In the genomic region with DNA sequence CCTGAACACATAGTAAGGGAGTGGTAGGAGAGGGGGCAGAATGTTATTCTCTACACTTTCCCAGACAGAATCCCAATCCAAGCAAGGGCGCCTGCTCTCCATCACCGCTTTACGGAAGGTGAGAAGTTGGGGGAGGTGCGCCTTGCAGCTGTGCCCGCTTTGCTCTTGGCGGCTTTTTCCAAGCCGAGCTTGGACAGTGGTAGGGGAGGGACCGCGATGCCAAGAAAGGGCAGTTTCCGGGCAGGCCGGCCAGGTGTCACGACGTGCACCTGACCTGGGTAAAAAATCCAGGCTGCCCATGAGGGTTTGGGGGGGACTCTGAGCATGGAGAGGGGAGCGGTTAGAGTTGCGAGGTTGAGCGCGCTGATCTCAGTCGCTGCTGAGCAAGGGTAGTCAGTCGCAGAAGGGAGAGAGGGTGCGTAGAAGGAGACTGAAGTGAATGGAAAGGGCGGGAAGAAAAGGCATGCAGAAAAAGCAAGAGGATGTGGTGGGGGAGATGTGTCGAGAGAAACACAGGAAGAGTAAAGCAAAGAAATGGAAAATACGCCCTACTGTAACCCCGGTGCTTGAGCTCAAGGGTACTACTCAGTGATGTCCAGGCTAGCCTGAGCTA, we compare ENCODE assay signal across 8 mouse cellular contexts. TPM values are rescaled to one million over a fixed set of nuclear protein-coding genes. Genes with fewer than 3 reads are reported as not detected.
DNase-seq lines count a peak whose midpoint lies in the region; ATAC-seq lines count a peak whose summit lies in the region.

No protein-coding gene starts in this region.

- H3K4me3 ChIP-seq in heart, embryonic 15.5 days = peak overlapping the region; percentile 20; the same call in 1 of the 2 replicates
- peak overlapping the region; percentile 11; the same call in 1 of the 2 replicates for H3K4me3 ChIP-seq in forebrain, embryonic 12.5 days (replicated peaks)
- peak overlapping the region; percentile 53 for H3K4me3 ChIP-seq in neural tube, embryonic 11.5 days (ENCODE audit: low read depth, low read length)

- DNase-seq in heart, adult 18-20 months = no peak
- peak; percentile 52 for DNase-seq in kidney, postnatal 10 days
- DNase-seq in neural tube, embryonic 11.5 days (ENCODE audit: low spot score) = no peak
- no peak for DNase-seq in right cerebral cortex, postnatal 10 days (ENCODE audit: low spot score in 2 of 2)
- DNase-seq in layer of hippocampus, postnatal 14 days (ENCODE audit: low spot score in 2 of 2) = no peak

- H3K4me2 ChIP-seq in heart, embryonic 15.5 days = peak overlapping the region; percentile 33; the same call in 1 of the 2 replicates
- peak overlapping the region; percentile 36 for H3K4me2 ChIP-seq in forebrain, embryonic 12.5 days
- peak overlapping the region; percentile 42 for H3K4me2 ChIP-seq in neural tube, embryonic 11.5 days (ENCODE audit: low read depth)

- peaks cover 35% of the 10 kb centered on the region for H3K4me1 ChIP-seq in heart, embryonic 15.5 days (replicated peaks)
- peaks cover 41% of the 10 kb centered on the region for H3K4me1 ChIP-seq in forebrain, embryonic 12.5 days
- peaks cover 13% of the 10 kb centered on the region for H3K4me1 ChIP-seq in neural tube, embryonic 11.5 days (ENCODE audit: control insufficient read depth, insufficient read depth, low read length)

- ATAC-seq in heart, embryonic 15.5 days (replicated peaks; ENCODE audit: insufficient number of reproducible peaks, insufficient read depth, low FRiP score, low read depth) = no peak
- ATAC-seq in forebrain, embryonic 12.5 days (ENCODE audit: low FRiP score) = no peak
- ATAC-seq in neural tube, embryonic 11.5 days (ENCODE audit: insufficient read depth, low FRiP score, low TSS enrichment) = no peak
- no peak for ATAC-seq in activated CD4-positive, CD25-positive, alpha-beta regulatory T cell, adult 4 months

- H3K9ac ChIP-seq in heart, embryonic 15.5 days = no peak overlapping the region
- H3K9ac ChIP-seq in forebrain, embryonic 12.5 days = no peak overlapping the region
- peak overlapping the region; percentile 44; the same call in 1 of the 2 replicates for H3K9ac ChIP-seq in neural tube, embryonic 11.5 days (ENCODE audit: low read length)

- WGBS in heart, embryonic 15.5 days = 1% methylated on average over 24 of the region's 24 CpGs
- 1% methylated on average over 24 of the region's 24 CpGs for WGBS in forebrain, embryonic 12.5 days
- under 1% methylated on average over 24 of the region's 24 CpGs for WGBS in neural tube, embryonic 11.5 days

- no peak overlapping the region for H3K27ac ChIP-seq in heart, embryonic 15.5 days
- peak overlapping the region; percentile 31; the same call in 1 of the 2 replicates for H3K27ac ChIP-seq in forebrain, embryonic 12.5 days
- peak overlapping the region; percentile 8; the same call in 1 of the 2 replicates for H3K27ac ChIP-seq in neural tube, embryonic 11.5 days (ENCODE audit: low read depth, low read length)

- no peaks in the 10 kb centered on the region for H3K9me3 ChIP-seq in heart, embryonic 15.5 days (replicated peaks)
- H3K9me3 ChIP-seq in forebrain, embryonic 12.5 days = no peaks in the 10 kb centered on the region
- H3K9me3 ChIP-seq in neural tube, embryonic 11.5 days (ENCODE audit: control insufficient read depth, low read length) = no peaks in the 10 kb centered on the region

- H3K36me3 ChIP-seq in heart, embryonic 15.5 days = no peaks in the 10 kb centered on the region
- no peaks in the 10 kb centered on the region for H3K36me3 ChIP-seq in forebrain, embryonic 12.5 days (replicated peaks)
- no peaks in the 10 kb centered on the region for H3K36me3 ChIP-seq in neural tube, embryonic 11.5 days (ENCODE audit: control insufficient read depth, insufficient read depth, low read length)

- H3K27me3 ChIP-seq in heart, embryonic 15.5 days = peaks cover 99% of the 10 kb centered on the region
- H3K27me3 ChIP-seq in forebrain, embryonic 12.5 days = peaks cover 100% of the 10 kb centered on the region
- peaks cover 74% of the 10 kb centered on the region for H3K27me3 ChIP-seq in neural tube, embryonic 11.5 days (ENCODE audit: control insufficient read depth, insufficient read depth, low read length)

RNA-seq across cellular contexts. Expression of a gene that starts 3.9 kb away (rescaled TPM):
- polyA plus RNA-seq in heart, embryonic 15.5 days (2015; fragmentation: Nextera tagmentation; extraction: Ambion mirVana) = 0.08 TPM in 1 of 2 replicates, not detected in the other
- total RNA-seq in heart, adult 18-20 months (2021) = not detected
- 16.4 and 16.8 TPM in 2 replicates for polyA plus RNA-seq in forebrain, embryonic 12.5 days (2016; fragmentation: Nextera tagmentation; extraction: Ambion mirVana)
- 42.4 and 46.3 TPM in 2 replicates for polyA plus RNA-seq in neural tube, embryonic 11.5 days (2014; fragmentation: Nextera tagmentation; extraction: Ambion mirVana)
- polyA plus RNA-seq in activated CD4-positive, CD25-positive, alpha-beta regulatory T cell, adult 4 months (2017; shearing (Covaris generic)) = not detected
- total RNA-seq in layer of hippocampus, postnatal 14 days (2021) = 1 to 10 TPM in 1 of 2 experiments, under 1 TPM in 1; 0.91 to 1.6 TPM

RNA-seq across cellular contexts. Expression of a gene that starts 15.9 kb away (rescaled TPM):
- 26.2 and 28.3 TPM in 2 replicates for polyA plus RNA-seq in heart, embryonic 15.5 days (2015; fragmentation: Nextera tagmentation; extraction: Ambion mirVana)
- 10 to 100 TPM; 14.1 to 15.8 TPM for total RNA-seq in heart, adult 18-20 months (2021)
- 53.4 and 63.4 TPM in 2 replicates for polyA plus RNA-seq in forebrain, embryonic 12.5 days (2016; fragmentation: Nextera tagmentation; extraction: Ambion mirVana)
- polyA plus RNA-seq in neural tube, embryonic 11.5 days (2014; fragmentation: Nextera tagmentation; extraction: Ambion mirVana) = 54.4 and 55.8 TPM in 2 replicates
- 10 to 100 TPM; 33.2 to 46.0 TPM for polyA plus RNA-seq in activated CD4-positive, CD25-positive, alpha-beta regulatory T cell, adult 4 months (2017; shearing (Covaris generic))
- total RNA-seq in layer of hippocampus, postnatal 14 days (2021) = 10 to 100 TPM; 19.8 to 23.4 TPM

Comparison
In these comparisons a context has a peak if more than half of its experiments do, and no peak if none do; other contexts are left out.
1. RNA of a gene that starts 3.9 kb away (polyA plus RNA-seq): 42.4 to 46.3 TPM in neural tube, embryonic 11.5 days and 16.4 to 16.8 TPM in forebrain, embryonic 12.5 days; 0.08 TPM in heart, embryonic 15.5 days and not detected in activated CD4-positive, CD25-positive, alpha-beta regulatory T cell, adult 4 months; every median in the first group is over 10 times any median in the second.
2. Peak in every context shown above with its lines, with median percentiles within 50 percentile points of each other: H3K4me2 ChIP-seq and H3K4me3 ChIP-seq.